Mouse (Mus musculus): ENCODE measurements around the gene Myo1a.

The Myo1a gene

DNA sequence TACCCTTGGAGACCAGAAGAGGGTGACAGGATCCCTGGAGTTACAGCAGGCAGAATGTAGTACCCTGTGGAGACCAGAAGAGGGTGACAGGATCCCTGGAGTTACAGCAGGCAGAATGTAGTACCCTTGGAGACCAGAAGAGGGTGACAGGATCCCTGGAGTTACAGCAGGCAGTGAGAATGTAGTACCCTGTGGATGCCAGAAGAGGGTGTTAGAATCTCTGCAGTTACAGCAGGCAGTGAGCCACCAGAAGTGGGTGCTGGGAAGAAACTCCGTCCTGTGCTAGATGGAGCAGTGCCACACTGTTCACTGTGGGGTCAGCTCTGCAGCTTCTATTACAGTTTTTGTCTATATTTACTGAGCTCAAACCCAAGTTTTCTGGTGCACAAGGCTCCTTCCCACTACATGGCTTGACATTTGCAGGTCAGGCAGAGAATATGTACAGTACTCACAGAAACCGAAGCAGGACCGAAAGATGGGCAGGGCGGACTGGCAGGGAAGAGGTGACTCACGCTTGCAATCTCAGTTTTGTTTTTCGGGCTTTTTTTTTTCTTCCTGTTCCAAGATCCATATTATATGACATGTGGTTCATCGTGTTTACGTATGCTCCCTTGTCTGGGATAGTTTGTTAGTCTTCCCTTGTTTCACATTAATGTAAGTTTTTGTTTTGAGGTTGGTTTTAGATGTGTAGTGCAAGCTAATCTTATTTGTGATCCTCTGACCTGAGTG, 30.0 kb upstream of the Myo1a start:
- peak; percentile 82 to 94 for DNase-seq

DNA sequence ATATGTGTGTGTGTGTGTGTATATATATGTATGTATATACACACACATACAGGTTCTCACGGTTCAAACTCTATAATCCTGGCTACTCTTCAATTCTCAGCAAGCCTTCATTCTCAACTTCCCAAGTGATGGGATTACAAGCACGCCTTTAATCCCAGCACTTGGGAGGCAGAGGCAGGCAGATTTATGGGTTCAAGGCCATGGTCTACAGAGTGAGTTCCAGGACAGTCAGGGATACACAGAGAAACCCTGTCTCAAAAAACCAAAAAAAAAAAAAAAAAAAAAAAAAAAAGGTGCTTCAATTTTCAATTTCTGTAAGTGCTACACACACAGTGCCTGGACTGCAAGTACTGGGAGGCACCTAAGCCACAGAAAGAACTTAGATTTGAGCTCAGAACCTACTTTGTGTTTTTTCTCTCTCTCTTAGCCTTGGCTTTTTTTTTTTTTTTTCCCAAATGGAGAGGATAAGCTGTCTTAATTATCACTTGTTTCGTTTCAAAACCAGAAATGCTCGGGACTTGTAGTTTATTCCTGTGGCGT, 29.0 kb upstream of the Myo1a start:
- no peak for DNase-seq

DNA sequence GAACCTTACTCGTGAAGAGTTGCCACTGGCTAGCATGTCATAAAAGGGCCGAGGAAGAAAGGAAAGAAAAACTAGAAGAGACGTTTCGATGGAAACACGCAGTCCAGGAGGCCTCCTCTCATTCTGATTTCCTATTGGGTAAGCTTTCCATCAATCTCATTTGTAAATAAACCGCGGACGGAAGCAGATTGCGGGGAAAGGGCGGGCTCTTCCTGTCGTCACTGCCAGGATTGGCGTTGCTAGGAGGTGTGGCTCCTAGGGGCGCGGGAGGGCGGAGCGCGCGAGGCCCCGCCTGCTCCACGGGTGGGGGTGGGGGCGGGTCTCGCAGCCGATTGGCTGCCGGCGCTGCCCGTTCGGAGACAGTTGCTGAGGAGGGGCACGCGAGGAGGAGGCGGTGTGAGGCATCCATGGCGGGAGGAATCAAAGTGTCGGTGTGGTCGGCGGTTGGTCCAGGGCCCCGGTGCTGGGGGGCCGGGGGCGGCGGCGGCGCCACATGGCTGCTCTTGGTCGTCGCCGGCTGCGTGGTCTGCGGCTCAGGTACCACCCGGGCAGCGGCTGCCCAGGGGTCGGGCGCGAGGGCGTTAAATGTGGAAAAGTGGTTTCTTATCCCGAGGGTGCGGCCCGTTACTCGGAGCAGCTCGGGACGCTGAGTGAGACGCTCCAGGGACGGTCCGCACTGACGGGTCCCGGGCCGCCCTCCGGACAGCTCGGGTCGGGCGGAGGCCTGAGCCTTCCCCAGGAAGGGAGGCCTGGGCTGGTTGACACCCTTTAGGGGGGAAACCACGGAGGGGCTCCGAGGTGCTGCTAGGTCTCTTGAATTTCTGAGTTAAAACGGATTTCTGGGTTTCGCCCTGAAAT, 28.1 kb upstream of the Myo1a start:
- peak; percentile 94 to 97 for DNase-seq

DNA sequence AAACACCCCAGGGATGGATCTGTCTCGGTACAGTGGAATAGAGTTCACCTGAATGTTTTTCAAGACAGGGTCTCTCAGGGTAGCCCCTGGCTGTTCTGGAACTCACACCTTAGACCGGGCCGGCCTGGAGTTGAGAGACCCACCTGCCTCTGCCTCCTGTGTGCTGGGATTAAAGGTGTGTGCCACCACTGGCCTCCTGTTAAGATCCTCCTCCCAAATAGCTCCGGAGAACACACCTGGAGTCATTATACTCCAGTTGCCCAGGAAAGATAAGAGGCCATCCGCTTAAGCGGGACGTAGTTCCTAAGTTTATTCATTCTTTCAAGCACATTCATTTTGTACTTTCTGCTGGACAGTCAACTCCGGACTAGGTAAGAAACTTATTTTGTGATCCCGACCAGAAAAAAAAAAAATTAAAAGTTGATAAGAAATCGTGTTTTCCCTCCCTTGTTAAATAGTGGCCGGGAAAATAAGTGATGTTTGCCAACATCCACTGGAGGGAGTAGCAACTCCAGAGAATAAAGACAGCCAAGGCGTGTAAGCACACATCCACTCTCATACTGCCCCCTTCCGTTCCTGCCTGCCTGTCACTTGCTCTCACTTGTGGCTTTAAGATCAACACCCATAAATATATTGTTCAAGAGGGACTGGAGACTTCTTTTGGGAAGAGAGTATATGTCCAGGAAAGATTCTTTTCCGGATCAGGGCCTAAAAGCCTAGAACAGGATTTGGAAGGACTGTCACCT, 27.2 kb upstream of the Myo1a start:
- peak; percentile 73 to 82 for DNase-seq

DNA sequence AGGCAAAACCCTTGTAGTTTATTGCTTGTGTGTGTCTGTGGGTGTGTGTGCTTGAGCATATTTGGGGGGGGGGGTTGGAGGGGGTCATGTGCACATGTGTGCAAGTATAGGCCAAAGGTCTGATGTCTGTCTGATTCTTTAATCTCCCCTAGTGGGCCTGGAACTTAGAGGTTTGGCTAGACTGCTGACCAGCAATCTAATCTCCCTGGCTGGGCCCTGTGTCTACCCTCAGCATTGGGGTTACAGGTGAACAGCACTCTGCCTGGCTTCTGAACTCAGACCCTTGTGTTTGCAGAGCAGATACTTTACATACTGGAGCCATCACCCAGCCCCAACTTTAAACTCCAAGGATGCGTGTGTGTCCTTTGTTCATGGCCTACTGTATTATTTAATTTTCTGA, 25.8 kb upstream of the Myo1a start:
- DNase-seq, result no peak

DNA sequence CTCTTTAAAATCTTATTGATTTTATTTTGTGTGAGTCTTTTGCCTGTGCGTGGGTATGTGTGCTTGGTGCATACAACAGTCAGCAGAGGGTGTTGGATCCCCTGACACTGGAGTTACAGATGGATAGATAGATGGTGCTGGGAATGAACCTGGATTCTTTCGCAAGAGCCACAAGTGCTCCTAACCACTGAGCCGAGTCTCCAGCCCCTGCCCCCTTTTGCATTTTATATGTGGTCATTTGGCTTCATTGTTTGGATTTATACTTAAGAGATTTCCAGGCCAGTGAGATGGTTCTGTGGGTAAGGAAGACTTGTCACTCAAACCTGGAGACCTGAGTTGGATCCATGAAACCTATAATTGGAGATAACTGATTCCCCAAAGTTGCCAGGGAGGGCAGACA, 25.1 kb upstream of the Myo1a start:
- no peak for DNase-seq

DNA sequence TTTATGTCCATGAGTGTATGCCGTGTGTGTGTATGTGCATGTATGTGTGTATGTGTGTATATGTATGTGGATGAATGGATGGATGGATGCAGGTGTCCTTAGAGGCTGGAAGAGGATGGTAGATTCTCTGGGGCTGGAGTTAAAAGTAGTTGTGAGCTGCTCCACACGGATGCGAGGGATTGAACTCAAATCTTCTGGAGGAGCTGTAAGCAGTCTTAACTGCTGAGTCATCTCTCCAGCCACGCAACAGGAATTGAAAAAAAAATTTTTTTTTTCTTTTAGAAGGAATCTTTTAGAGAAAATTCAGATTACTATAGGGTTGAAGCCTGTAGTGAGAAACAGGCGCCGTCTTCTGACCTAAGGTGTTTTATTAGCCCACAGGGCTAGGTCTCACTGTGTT, 22.1 kb upstream of the Myo1a start:
- DNase-seq, result no peak

DNA sequence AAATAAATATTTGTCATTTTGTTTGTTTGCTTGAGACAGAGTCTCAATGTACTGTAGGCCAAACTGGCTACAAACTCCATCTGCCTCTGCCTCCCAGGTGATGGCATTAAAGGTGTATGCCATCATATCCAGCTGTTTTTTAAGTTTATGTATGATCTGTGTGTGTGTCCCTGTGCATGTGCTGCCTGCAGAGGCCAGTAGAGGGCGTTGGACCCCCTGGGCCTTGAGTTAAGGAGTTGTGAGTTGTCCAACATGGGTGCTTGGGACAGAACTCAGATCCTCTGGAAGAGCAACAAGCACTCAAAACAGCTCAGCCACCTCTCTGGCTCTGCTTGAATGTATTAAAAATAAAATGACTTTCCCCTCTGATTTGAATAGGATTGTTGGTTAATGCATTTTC, 13.9 kb upstream of the Myo1a start:
- no peak for DNase-seq

DNA sequence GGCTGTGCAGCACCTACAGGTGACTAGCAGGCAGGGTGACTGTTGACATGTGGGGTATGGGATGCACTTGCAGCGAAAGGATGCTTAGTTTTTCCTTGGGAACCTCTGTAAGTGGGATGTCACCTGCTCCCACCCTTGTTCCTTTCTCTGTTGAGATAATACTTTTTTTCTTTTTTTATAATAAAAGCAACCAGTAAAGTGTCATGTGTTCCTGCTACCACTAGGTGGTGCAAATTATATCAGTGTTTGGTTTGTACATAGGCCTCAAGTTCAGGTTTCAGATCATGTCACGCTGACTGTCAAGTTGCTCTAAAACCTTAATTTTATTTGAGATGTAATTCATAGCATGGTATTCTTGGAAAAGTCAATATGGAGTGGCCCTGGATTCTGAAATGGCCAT, 10.3 kb upstream of the Myo1a start:
- peak in 1 of 2 experiments; percentile 21 for DNase-seq

DNA sequence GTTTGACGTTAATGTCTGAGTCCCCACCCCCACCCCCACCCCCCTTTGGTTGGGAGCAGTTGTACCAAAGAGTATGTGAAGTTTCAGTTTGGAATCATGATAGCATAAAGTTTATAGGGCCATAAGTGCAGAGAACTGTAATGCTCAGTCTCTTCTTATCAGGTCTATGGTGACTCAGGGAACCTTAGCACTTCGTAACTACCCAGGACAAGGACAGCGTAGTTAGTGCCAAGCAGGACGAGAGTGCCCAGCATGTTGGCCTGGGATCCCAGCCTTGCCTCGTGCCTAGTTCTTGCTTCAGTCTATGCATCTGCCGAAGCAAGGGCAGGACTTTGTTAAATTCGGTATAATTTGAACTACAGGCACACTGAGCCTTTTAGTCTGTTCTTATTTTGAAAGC, 9.2 kb upstream of the Myo1a start:
- no peak for DNase-seq

DNA sequence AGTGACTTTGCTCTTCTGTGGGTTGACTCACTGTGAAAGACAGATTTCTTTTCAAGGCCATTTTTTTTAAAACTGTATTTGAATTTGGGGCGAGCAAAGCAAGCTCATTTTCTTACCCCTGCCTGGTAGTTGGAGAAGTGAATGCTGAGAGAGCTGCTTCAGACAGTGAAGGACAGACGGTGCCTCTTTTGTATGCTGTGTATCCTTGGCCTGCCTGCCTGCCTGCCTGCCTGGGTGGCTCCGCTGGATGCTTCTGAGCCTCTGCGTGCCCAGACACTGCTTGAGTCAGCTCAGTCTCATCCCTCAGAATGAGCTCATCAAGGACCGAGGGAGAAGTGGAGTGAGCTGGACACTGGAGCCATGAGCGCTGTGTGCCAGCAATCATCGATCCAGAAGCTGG, 6.0 kb upstream of the Myo1a start:
- DNase-seq, result no peak

DNA sequence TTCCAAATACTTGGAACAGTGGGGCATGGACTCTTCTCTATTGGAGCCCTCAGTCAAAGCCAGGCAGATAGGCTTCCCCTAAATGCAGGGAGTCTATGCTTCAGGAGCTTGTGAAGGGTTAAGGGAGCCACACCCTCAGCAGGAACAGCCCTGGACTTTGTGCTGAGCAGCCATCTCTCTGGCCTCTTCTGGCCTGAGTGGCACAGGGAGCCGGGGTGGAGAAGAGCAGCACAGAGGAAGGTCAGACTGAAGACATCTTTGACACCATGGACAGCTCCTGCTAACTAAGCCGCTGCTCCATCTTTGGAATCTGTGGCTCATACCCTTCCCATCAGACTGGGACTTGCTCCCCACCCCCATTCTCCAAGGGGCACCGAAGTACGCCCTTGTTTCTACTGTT, 1.7 kb upstream of the Myo1a start:
- DNase-seq, result no peak

DNA sequence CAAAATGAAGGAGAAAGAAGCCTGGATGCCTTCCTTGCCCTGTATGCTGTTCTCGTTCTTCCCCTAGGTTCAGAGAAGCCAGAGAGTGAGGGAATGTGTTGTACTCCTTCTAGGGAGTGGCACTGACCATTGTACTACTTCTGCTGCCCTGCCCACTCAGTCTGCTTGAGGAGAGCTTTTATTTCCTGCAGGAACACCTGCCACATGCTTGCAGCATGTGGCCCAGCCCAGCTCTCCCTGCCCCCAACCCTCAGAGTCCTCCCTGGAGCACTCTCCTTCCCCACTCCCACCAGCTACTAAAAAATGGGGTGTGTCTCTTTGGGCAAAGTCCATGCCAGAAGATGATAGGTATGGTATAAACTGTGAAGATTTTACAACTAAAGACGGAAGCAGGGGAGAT, 677 bp upstream of the Myo1a start:
- no peak for DNase-seq

DNA sequence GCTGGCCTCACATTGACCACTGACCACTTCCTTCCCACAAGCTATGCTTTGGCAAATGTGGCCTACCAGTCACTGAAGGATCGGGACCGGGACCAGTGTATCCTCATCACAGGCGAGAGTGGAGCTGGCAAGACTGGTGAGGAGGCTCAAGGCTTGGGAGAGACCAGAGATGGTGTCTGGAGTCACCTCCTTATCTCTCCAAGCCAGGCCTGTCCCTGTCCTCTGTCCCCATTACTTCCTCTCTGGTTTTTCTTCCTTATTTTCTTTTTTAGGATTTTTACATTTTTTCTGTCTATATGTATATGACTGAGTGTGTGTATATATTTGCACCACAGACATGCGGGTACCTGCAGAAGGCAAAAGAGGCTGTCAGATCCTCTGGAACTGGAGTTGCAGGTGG, 813 bp downstream of the Myo1a start:
- no peak for DNase-seq

DNA sequence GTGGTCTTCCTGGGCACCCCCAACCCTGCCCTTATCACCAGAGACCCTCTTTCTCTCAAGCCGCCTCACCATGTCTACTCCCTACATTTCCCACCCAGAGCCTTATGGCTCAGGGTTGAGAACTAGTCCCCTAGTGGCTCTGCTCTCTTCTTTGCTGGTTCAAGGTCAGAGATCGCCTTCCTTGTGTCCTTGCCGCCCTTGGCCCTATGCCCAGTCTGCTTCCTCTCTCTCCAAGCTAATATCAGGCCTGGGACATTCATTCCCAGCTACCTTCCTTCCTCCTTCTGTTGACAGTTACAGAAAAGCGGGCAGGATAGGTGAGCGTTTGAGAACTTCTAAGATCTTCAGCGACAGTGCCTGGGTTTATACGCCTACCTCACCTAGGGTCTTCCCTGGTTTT, 2.8 kb downstream of the Myo1a start:
- DNase-seq, result peak; percentile 33 to 53

DNA sequence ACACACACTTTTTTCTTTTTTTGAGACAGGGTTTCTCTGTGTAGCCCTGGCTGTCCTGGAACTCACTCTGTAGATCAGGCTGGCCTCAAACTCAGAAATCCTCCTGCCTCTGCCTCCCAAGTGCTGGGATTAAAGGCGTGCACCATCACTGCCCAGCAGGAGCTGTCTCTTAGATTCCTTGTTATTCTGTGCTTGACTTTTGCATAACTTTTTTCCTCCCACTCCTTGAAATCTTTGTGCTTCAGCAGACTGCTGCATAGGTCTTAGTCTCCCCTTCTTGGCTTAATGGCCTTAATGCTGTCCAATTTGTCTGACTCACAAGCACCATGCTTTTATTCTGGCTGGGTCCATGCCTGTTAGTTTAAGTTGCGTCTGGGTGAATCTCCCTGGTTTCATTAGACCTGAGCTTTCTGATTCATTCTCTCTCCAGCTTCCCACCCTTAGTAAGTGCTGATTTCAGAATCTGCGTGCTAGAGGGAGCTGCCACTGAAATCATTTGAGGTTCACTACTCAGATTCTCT, 3.9 kb downstream of the Myo1a start:
- DNase-seq, result no peak

DNA sequence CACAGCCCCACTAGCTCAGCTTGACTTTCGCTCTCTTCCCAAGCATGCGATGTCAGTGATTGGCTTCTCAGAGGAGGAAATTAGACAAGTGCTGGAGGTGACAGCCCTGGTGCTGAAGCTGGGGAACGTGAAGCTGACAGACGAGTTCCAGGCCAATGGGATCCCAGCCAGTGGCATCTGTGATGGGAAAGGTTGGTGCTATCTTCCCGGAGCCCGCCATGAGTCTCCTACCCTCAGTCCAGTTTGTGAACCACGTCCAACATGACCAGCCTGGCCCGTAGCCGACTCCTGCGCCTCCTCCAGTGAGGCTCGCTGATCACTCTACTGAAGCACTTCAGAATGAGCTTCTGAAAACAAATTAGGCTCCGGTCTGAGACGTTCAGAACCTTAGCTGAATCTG, 5.4 kb downstream of the Myo1a start:
- DNase-seq, result no peak

DNA sequence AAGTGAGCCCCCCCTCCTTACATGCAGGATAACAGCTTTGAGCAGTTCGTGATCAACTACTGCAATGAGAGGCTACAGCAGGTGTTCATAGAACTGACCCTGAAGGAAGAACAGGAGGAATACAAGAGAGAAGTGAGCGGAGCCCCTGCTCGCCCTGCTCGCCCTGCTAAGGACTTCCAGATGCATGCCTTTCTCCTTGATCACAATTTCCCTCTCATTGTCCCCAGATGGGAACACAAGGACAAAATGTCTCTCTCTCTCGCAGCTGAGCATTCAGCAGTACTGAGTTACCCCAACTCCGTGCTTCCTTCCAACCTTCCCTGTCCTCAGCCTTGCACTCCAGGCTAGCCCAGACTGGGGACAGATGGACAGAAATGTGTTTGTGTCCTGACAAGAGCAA, 7.8 kb downstream of the Myo1a start:
- DNase-seq, result no peak

DNA sequence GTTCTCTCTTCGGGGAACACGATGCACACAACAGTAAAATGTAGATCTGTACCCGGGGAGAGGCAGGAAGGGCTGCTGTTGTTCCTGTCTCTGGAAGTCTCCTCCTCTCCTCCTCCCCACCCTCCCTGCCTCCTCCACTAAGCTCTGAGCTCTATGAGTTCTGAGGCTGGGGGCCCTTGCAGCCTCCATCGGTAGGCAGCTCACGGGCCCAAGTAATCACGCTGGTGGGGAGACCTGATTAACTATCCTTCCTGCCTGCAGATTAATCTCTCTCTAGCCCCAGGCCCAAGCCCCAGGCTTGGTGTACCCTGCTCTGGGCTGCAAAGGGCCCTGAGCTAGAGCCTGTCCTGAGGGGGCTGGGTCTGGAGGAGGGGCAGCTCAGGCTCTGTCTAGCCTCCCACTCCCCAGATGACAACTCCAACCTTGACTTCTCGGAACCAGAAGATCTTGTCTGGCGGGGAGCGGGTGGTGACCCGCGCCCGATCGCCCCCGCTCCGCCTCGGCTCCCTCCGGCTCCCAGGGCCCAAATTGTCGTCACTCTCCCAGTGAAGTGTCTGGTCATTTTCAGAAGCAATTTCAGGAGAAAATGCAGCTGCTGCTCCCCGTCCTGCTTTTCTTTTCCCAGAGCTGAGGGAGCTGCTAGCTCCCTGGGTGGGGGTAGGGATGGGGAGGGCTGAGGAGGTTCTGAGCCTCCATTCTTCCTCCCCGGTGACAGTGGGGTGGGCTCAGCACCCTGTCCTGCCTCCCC, 16.9 kb downstream of the Myo1a start:
- peak in 1 of 2 experiments; percentile 23 for DNase-seq

DNA sequence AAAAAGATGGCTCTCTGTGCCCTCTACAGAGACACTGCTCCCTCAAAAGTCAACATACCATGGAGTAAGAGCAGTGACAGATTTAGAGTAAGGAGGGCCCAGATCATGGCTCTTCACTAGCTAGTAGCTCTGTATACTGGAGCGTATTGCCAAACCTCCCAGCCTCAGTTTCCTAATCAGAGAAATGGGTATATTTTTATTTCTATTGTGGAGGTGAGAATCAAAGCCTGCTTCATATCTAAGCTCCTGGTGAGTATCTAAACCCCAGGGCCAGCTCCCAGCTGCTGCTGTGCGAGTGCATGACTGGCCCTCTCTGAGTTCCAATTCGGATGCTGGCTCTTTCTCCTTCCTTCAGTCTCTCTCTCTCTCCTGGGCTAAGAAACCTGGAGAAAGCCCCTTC, 19.2 kb downstream of the Myo1a start, which contains the start of gene Tac2:
Gene Tac2, plus strand, starts transcription at position 301 of the 400 bp plus-strand sequence.
- DNase-seq, result no peak

DNA sequence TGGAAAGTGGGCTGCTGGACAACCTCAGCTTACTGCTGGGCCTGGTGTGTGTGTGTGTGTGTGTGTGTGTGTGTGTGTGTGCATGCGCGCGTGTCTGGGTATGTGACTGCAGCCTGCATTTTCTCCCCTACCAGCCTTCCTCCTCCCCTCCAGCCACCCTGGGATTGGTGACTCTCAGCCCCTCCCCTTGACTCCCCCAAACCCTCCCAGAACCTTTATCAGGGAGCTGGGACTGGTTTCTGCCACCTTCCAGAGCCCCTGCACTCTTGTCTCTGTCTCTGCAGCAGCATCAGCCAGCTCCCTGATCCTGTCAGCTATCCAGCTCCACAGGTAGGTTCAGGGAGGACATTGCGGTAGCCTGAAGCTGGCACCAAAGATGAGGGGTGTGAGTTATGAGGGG, 20.2 kb downstream of the Myo1a start:
- no peak for DNase-seq

DNA sequence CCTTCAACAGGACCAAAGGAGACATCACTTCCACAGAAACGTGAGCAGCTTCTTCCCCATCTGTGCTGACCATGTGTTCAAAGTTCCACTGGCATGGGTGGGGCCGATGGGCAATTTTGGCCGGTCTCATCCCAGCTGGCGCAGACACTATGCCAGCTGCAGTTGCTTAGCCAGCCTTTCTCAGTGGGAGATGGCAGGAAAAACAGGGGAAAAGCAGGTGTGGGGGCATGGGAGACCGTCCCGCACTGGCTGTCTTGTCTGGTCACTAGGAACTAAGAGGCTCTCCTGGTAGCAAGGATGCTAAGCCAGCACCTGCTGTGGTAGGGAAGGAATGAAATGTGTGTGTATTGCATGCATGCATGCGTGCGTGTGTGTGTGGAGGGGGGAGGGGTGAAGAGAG, 23.5 kb downstream of the Myo1a start:
- DNase-seq, result no peak

All from lung, postnatal 4 days (tissue).